Mouse (Mus musculus): ENCODE results near the gene Abcb4. TPM values are rescaled to one million over a fixed set of nuclear protein-coding genes. Genes with fewer than 3 reads are reported as not detected.
"Not testable (repeated sequence)": the region's sequence is repeated elsewhere in the genome, so short reads cannot be mapped to it uniquely, and the experiment has no call there.

Gene Abcb4
- total RNA-seq, 2 experiments from 2014 or later, result 4.6 to 7.0 TPM

DNA sequence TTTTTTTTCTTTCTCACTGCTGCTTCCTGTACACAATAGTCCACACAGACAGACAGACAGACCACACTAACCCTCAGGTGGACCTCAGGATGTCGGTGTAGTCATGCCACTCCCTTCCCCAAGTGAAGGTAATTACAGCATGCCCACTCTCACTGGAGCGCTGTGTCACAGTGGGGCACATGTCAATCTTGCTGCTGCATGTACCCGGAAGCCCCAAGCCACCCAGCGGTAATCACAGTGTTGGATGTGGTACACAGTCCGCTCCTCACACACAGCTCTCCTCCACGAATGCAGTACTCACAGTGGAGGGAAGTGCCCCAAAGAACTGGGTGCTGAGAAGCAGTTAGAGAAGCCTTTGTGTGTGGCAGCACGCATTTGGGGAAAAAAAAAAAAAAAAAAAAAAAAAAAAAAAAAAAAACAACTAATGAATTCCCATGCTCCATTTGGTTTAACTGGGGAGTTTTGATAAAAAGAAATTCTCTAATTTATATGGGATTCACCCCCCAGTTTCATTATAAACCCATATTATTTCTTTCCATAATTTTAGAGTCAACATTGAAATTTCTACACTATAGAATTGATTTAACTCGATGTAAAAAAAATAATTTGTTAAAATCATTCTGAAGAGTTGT, 18.2 kb downstream of the Abcb4 start:
- DNase-seq, result no peak

DNA sequence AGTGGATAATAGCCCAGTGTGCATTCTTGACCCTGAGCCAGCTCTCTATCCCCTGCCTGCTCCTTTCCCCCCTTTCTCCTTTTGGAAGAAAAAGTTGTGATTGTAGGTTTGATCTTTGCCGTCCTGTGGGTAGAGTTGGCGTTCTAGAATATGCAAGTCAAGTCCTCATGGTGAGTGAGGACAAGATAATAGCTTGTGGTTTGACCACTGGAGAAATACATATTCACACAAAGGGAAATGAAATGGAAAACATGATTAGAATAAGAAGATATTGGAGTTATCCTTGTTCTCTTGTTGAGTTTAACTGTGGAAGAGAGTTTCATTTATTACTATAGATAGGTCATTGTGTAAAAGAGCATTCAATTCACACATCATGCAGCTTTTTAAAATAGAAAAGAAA, 22.9 kb downstream of the Abcb4 start:
- no peak for DNase-seq

DNA sequence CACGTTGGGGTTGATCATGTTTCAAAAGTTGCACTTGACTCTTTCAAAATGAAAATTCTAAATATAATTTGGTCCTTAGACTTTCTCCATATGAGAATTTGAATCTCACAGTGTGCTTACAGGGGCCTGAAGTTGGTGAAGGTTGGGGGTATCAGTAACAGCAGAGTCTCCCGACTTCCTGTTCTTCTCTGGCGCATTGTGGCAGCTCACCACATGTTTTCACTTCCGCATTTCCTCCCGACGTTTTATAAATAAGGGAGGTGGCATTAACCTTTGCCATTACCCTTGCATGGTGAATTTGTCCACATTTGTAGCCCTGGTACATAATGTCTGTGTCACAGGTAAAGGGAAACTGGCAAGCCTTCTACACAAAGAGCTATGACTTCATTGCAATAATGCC, 23.6 kb downstream of the Abcb4 start:
- no peak for DNase-seq

DNA sequence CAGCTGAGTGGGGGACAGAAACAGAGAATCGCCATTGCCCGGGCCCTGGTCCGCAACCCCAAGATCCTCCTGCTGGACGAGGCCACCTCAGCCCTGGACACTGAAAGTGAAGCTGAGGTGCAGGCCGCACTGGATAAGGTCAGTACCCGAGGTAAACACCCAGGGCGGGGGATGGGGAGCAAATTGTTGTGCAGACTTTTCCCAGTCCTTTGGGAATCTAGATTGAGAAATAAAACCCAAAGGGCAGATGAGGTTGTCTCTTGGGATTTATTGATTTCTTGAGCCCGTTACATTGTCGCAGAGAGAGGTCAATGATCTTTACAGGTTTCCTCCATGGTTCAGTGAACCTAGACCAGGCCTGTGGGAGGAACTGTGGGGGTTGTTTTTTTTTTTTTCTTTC, 34.9 kb downstream of the Abcb4 start:
- no peak for DNase-seq

DNA sequence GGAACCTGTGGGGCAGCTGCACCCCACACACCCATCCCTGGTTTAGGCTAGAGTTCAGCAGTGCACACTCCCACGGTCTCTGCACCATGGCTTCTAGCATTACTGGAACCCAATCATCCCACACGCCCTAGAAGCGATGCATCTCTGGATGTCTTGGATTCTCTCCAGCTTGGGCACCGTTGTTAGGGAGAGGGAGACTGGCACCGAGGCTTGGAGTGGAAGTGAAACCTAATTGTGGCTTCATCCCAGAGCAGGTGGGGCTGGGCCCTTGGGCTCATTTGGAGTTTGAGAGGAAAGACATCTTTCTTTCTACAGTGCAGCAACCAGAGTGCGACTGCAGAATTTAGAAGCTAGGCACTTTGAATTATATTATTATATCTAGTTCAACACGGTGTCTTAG, 44.4 kb downstream of the Abcb4 start:
- no peak for DNase-seq

DNA sequence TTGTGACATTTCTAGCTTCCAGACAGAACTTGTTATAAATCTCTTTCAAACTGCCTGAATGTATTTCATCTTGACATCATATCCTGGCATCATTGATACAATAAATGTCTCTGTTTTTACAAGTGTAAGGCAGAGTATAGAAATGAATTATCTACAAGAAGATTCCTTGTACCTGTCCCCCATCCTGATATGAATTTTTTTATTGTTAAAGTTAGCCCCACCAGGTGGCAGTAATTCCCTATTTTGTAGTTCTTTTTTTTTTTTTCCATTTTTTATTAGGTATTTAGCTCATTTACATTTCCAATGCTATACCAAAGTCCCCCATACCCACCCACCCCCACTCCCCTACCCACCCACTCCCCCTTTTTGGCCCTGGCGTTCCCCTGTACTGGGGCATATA, 47.7 kb downstream of the Abcb4 start:
- DNase-seq, result not testable (repeated sequence)

DNA sequence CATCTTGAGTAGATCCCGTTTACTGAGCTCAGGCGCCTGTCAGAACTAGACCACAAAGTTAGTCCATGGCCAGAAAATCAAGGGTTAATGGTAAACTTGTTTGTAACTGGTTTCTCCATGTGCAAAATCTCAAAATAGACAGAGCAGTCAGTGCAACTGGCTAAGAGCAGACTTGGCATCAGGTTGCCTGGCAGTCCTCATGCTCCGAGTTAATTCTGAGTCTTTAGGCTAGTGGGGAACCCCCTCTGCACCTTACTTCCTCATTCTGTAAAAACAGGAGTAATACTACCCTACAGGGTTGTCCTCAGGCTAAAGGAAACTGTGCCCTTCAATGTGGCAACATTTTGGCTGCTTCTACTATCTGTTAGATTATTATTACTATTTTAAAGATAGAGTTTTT, 50.3 kb downstream of the Abcb4 start:
- no peak for DNase-seq

DNA sequence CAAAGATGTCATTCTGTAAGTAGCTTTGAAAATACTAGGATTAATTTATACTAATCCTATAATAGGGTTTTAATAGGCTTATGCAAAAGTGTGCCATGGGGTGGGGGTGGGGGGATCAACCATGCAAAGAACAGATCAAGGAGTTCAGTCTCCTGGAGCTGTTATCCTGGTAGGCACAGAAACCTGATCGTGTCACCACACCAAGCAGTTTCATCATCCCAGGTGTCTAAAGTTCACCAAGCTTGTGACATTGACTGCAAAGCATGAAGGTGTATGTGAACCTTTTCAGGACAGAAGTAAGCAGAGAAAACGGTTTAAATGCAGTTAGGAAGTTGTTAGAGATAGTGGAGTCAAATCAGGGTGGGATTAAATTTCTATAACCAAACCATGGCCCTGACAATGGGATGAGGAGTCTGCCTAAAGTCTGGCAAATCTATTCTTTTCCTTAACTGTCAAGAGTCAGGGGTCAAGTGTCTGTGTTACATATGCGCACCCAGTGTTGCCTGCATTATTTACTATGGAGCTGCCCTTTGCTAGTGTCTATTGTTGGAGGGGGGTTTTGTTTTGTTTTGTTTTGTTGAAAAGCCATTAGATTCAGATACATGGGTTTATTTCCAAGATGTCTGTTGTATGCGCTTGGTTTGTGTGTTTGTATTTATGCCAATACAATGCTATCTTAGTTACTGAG, 54.0 kb downstream of the Abcb4 start:
- no peak for DNase-seq

DNA sequence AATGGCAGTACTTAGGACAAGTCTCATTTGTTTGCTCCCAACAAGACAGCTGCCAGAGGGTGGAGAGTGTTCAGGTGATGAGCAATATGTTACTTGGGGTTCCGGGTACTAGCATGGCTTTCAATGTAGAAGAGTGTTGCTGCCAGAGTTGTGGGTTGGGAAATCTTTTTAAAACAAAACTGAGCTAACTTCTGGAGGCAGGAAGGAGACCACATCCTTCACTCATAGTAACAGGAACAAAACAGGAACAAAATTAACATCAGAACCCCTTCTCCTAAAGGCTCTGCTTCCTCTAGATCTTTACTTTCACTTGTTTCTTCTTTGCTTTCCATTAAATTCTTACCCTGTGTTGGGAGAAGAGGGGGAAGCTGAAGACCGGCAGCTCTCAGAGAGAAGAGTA, 60.1 kb downstream of the Abcb4 start:
- no peak for DNase-seq

DNA sequence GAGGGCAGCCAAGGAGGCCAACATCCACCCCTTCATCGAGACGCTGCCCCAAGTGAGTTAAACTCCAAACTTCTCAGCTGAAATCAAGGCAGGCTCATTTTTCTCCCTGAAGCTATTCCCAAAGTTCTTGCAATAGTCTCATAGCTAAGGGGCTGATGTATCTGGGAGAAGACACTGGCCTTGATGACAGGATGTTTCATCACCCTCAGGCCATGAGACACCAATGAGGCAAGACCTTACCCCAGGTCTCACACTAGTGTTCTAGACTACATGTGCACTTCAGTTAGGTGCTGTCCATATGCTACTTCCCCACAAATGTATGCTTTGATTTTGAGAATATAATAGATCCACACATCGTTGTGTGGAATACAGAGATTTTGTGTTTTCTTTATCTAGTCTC, 62.0 kb downstream of the Abcb4 start:
- no peak for DNase-seq

DNA sequence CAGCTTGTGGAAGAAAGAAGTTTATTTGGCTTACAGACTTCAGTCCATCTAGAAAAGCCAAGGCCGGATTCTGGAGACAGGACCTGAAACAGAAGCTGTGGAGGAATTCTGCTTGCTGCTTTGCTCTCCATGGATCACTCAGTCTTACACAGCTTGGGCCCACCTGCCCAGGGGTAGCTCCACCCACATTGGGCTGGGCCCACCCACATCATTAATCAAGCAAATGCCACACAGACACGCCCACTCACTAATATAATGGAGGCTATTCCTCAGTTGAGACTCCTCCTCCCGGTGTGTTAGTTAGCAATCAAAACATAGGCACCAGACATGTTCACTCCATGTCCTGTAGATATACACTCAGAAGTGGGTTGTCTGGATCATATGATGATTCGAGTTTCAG, 67.0 kb downstream of the Abcb4 start:
- no peak for DNase-seq

DNA sequence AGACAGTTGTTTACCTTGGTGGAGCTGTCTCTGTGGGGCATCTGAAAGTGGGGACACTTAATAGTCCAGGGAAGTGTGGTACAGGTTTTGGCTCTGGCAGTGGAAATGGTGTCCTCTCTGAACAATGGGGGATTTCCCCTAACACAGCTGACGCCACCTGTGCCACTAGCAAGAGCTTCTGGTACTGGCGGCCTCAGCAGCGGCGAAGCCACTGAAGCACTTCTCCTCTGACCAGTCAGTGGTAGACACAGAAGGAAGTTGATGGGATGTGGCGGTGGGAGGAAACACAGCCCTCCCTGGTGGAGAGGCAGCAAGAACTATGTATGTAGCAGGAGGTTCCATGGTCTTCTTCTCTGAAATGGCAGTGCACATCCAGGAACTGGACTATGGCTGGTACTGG, 71.0 kb downstream of the Abcb4 start:
- no peak for DNase-seq

DNA sequence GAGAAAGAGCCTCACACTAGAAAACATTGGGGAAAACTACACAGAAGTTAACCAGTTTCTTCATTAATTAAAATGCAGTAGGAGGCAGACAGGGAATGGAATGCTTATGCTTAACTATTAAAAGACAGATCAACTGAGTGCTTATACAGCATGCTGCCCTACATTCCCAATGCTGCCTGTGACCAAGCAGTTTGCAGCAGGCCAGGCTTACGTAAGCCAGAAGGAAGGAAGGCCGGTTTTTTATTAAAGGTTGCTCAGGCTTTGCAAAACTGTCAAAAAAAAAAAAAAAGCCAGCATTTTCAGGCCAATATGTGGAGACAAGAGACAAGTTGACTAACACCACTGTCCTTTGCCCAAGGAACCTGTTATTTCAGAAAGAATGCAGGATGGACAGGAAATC, 77.2 kb downstream of the Abcb4 start:
- no peak for DNase-seq

DNA sequence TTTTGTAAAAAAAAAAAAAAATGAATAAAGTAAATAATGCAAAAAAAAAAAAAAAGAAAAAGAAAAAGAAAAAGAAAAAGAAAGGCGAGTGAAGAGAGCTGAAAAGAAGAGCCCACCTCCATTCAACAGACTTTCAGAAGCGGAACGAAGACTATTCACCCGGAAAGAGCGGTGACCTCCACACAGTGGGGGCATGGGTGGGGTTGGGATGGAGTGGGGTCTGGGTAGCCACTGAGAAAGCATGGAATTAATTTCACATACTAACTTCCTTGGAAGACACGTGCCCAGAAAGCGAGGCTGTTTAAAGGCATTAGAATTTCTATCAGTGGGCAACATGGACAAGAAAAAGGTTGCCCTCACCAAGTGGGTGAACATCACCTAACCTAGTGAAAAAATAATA, 78.8 kb downstream of the Abcb4 start:
- DNase-seq, result no peak

DNA sequence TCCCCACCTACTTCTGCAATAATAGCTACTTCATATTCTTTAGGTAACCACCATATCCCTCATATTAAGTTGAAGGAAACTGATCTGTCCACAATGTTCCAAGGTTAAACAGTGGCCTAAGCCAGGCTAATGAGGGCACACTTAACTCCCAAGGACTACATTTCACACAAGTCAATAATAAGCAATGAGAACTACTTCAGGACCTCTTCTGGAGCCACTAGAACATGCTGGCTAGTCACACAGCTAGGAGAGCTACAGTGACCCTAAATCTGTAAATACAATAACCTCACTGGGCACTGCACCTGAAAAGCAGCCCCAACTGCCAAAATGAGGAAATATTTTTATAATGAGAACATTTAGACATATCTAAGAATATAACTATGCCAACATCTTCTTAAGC, 81.2 kb downstream of the Abcb4 start:
- DNase-seq, result no peak

DNA sequence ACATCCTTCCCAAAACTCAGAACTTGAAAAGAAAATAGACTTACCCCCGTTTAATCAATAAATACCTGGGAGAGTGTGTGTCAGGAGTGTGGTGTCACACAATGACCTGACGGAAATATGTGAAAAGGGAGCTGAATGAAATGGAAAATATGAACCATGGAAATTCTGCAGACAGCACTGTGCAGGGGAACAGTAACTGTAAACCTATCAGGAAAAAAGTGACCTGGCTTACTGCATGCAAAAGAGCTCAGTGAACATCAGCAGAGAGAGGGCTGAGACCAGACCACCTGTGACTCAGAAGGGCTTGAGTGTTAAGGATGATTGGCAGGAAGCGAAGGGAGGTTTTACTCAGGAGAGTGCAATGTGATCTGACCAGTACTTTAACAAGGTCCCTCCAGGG, 92.0 kb downstream of the Abcb4 start:
- DNase-seq, result no peak

DNA sequence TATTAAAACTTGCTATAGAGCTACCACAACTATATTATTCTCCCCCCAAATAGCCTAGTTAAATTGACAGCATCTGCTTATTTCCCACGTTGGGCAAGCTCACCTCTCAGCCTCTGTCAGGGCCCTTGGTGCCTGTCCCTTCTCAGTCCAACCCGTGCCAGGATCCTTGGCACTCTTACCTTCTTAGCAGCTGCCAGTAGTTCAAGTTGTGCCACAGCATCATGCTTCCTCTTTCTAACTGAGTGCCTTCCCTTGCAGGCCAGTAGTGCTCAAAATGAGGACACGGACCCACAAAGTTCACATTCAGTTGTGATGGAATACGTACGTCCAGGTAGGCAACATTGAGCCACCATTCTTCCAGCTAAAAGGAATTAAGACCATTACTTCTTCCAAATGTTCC, 94.4 kb downstream of the Abcb4 start:
- DNase-seq, result no peak

DNA sequence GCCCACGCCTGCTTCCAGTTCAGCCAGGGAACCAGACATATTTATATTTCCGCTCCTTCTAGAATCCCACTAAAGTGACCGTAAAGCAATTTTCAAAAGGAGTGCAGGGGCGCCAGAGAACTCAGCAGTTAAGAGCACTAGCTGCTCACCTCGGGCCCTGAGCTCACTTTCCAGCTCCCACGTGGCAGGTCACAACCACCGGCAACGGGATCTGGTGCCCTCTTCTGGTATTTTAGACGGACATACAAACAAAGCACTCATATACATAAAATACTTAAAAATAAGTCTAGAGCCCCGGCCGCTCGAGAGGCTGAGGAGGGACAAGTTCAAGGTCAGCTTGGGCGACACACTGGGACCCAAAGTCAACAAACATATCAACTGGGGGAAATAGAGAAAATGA, 97.0 kb downstream of the Abcb4 start:
- no peak for DNase-seq

DNA sequence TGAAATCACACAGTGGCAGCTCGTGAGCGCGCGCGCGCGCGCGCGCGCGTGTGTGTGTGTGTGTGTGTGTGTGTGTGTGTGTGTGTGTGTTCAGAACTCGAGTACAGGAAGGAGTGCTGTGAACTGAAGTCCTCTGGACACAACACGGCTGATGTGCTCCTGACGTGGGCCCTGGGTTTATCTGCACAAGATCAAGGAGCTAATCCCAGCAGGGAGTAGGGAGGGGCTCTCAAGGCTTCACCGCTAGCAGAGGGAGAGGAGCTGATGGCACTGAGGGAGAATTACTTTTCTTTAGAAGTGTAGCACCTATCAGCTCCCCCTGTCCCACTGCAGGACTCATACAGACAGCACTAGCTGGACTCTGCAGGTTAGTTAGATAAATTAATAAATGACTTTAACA, 98.1 kb downstream of the Abcb4 start:
- DNase-seq, result no peak

DNA sequence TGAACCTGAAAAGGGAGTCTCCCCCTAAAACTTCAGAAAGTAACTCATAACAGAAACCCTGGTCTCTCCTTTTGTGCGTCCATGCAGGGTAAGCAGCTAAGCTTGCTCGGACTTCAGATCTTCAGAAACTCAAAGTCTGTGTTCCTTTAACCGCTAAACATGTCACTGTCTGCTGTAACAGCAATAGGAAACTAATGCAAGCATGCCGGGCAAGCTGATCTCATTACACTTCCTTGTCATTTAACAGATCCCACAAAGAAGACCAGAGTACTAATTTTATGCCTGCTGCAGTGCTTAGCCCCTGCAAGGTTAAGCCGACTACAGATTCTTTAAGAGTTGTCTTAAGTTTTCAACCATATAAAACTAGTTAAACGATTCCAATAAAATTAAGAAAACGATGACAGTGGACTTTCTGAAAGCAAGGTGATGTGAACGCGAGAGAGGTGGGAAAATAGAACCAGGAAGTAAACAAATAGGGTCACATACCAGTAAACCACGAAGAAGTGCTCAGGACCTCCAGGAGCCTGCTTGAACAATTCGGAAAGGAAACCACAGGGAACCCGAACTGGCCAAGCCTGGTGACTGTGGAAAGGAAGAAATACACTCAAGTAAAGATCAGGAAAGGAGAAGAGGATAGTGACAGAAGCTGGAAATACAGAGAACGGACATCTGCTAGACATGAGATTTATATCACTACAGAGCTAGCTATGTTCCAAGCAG, 102.6 kb downstream of the Abcb4 start:
- no peak for DNase-seq

DNA sequence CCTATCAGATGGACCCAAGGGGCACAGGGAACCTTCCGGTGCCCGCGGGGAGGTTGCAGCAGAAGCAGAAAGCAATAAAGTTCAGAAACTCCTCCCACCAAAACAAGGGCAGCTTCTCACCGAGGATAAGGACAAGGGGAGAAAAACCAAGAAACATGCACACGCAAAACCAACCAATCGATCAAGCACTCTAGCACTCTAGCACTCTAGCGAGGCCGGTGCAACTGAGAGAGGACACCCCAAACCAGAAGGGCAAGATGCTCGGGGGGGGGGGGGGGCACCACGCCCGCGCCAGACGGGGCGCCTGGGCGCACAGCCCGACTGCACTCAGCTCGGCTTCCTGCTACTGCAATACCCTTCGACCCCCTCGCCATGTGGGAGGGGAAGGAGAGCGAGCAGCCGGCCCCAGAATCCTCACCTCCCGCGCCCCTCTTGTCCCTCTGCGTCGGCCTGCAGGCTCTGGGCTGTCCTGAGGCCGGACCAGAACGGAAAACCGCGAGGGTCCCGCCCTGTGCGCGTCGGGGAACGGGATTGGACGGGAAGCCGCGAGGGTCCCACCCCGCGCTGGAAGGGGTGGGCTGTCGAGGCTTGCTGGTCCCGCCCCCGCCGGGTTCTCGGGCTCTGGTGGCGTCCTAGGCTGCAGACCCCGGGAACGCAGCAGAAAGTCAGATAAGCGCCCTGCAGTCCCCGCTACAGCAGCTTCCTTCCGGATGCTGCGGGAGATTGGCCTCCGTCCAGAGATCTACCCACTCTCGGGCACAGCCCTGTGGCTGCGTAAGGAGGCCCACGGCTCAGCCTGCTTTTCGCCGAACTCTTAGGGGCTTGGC, 103.4 kb downstream of the Abcb4 start, which contains the start of gene Crot:
TSS of gene Crot (minus strand) at position 639 of the 827 bp plus-strand sequence.
- peak; percentile 94 for DNase-seq

DNA sequence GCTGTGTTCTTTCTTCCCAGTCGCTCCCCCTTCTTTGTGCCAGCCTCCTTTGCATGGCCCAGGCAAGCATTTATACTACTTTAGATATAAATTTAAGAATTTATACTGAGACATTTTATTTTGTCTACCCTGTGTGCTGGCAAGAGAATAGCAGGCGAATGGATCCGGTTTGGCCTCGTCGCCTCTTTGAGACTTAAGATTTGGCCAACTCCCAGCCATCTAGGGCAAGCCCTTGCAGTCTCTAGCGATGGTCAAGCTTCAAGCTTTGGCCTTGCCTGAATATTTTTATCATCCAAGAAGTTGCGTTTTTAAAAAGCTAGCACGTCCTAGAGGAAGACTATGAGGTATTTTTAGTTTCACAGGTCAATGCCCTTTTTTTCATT, 104.0 kb downstream of the Abcb4 start:
- DNase-seq, result no peak

DNA sequence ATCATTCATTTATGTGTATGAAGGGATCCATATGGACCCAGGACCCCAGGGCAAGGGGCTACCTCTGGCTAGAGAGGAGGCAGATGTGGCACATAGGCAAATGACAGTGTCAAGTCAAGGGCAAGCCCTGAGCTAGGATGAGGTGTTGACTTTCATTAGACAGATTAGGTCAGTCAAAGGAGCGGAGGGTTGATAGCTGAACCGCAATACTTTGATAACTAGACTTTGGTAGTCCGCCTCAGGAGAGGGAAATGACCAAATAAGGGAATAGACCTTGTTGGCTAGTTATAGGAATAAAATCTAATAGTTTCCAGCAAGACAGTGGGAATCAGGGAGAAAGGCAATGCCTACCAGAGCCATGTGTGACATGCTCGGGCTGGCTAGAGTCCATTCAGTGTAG, 105.6 kb downstream of the Abcb4 start:
- DNase-seq, result no peak
